Mouse (Mus musculus) limb, embryonic 11.5 days (tissue): ENCODE data around the gene Aak1. TPM values are rescaled to one million over a fixed set of nuclear protein-coding genes. Genes with fewer than 3 reads are reported as not detected.

ENCODE experiments used
- ATAC-seq: fragments of 200-750 bp; cut with Nextera tagmentation; 2 replicates; pipeline ENCODE4 v1.8.0; 2017; ENCODE audit warnings: low read depth; ENCODE audit not compliant: insufficient number of reproducible peaks, low FRiP score, low TSS enrichment
- DNase-seq: peaks from one replicate; pipeline ENCODE4 v3.0.0-alpha.2; 2015; ENCODE audit warnings: low spot score
- H3K27ac ChIP-seq: fragments of 300-500 bp; sonication (generic); replicated peaks from 2 replicates; pipeline ENCODE4 v1.5.1; 2014; ENCODE audit warnings: low read depth, mild to moderate bottlenecking, low read length
- H3K27me3 ChIP-seq: fragments of 300-500 bp; sonication (generic); 2 replicates; pipeline ENCODE4 v1.6.1; 2014; ENCODE audit warnings: mild to moderate bottlenecking, low read length, mixed read lengths; ENCODE audit not compliant: control insufficient read depth, insufficient read depth
- H3K36me3 ChIP-seq: fragments of 300-500 bp; sonication (generic); 2 replicates; pipeline ENCODE4 v1.6.1; 2014; ENCODE audit warnings: mild to moderate bottlenecking, low read length, moderate library complexity, mixed read lengths; ENCODE audit not compliant: control insufficient read depth, insufficient read depth
- H3K4me1 ChIP-seq: fragments of 300-500 bp; sonication (generic); 2 replicates; pipeline ENCODE4 v1.6.1; 2014; ENCODE audit warnings: low read length, mixed read lengths; ENCODE audit not compliant: control insufficient read depth, insufficient read depth
- H3K4me2 ChIP-seq: fragments of 300-500 bp; sonication (generic); 2 replicates; pipeline ENCODE4 v1.6.1; 2014; ENCODE audit warnings: low read depth, mild to moderate bottlenecking, moderate library complexity; ENCODE audit not compliant: severe bottlenecking
- H3K4me3 ChIP-seq: fragments of 300-500 bp; sonication (generic); 2 replicates; pipeline ENCODE4 v1.5.1; 2014; ENCODE audit warnings: low read depth, low read length
- H3K9ac ChIP-seq: fragments of 300-500 bp; sonication (generic); 2 replicates; pipeline ENCODE4 v1.6.1; 2014; ENCODE audit warnings: mild to moderate bottlenecking, low read length
- H3K9me3 ChIP-seq: fragments of 300-500 bp; sonication (generic); 2 replicates; pipeline ENCODE4 v1.6.1; 2016; ENCODE audit warnings: low read length; ENCODE audit not compliant: control insufficient read depth
- WGBS: fragments of 180-500 bp; shearing (Covaris S2); extraction: QIAGEN DNeasy Blood & Tissue Kit; methylation state at CpG from one replicate; pipeline ENCODE4 v1.1.7; 2014; 5-methylcytosine and 5-hydroxymethylcytosine counted together
- polyA plus RNA-seq: library from polyadenylated mRNA; unstranded; fragments of >200 nt; fragmentation: Nextera tagmentation; extraction: Ambion mirVana; gene quantifications from 2 replicates; pipeline ENCODE4 v1.2.1, GENCODE M21; 2014

Aak1 gene
- polyA plus RNA-seq, 1 experiment from 2014 or later, result 14.1 TPM

DNA sequence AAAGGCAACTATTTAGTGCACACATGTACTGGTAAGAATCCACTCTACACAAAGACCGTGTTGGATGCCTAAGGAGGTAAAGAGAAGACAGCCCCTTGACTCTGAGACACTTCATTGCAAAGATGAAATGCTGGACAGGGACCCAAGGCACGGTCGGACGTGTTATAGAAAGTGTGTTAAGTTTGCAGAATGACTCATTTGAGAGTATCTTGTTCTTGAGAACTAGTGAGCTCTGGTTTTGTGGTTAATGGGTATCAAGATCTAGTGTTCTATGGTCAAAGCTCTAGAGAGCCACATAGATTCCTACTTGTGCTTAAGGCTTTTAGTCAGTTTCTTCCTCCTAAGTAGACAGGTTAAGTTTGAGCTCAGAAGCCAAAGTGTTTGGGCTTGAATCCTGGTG is 2.9 kb upstream of the Aak1 start:
- WGBS, result 93% methylated on average over 4 of the region's 4 CpGs
- ATAC-seq, result no peak

DNA sequence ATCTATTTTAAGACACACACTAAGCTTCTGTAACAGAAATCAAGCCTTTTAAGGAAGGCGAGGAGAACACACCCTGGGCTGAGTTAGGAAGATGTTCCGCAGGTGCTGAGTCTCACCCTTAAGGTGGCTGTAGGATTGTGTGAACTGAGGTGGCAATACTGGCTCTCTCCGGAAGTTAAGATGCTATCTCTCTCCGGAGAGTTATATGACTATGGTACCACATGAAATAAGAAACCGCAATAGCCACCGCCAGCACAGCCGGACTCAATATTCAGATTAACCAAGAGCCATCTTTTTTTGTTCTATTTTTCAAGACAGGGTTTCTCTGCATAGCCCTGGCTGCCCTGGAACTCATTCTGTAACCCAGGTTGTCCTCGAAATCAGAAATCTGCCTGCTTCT is 1.5 kb upstream of the Aak1 start:
- H3K4me3 ChIP-seq, result no peak overlapping the region; the same call in 1 of the 2 replicates
- H3K9ac ChIP-seq, result no peak overlapping the region
- H3K4me2 ChIP-seq, result no peak overlapping the region; the same call in 1 of the 2 replicates
- no peak for ATAC-seq
- H3K27ac ChIP-seq, result no peak overlapping the region
- no peaks in the 10 kb centered on the region for H3K9me3 ChIP-seq
- H3K36me3 ChIP-seq, result no peaks in the 10 kb centered on the region
- DNase-seq, result no peak
- no peaks in the 10 kb centered on the region for H3K27me3 ChIP-seq
- 91% methylated on average over 8 of the region's 8 CpGs for WGBS
- peaks cover 9% of the 10 kb centered on the region for H3K4me1 ChIP-seq

More for the DNA sequence above, 2.9 kb upstream of the Aak1 start:
- no peak for DNase-seq
- no peak overlapping the region for H3K27ac ChIP-seq
- no peak overlapping the region for H3K4me3 ChIP-seq
- no peaks in the 10 kb centered on the region for H3K36me3 ChIP-seq
- H3K4me1 ChIP-seq, result peaks cover 7% of the 10 kb centered on the region
- H3K9me3 ChIP-seq, result no peaks in the 10 kb centered on the region
- H3K4me2 ChIP-seq, result no peak overlapping the region
- H3K9ac ChIP-seq, result no peak overlapping the region
- H3K27me3 ChIP-seq, result no peaks in the 10 kb centered on the region

DNA sequence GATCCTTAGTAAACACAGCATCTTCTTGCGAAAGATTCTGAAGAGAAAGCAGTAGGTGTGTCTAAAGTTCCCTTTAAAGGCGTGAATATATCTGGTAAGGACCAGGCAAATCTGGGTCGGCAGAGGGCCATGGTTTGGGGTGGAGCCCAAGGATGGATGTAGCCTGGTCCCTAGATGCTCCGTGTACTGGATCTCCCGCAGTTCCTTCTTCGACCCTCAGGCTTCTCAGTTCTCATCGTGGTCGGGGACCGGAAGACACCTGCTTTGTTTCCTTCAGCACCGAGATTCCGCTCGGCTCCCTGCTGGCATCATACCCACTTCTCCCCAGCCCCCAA is 770 bp upstream of the Aak1 start:
- peak overlapping the region; percentile 82 for H3K4me3 ChIP-seq
- H3K27me3 ChIP-seq, result no peaks in the 10 kb centered on the region
- no peaks in the 10 kb centered on the region for H3K9me3 ChIP-seq
- 0% methylated on average over 12 of the region's 12 CpGs for WGBS
- H3K9ac ChIP-seq, result peak overlapping the region; percentile 82
- peak overlapping the region; percentile 59 for H3K4me2 ChIP-seq
- peaks cover 9% of the 10 kb centered on the region for H3K4me1 ChIP-seq
- H3K27ac ChIP-seq, result no peak overlapping the region; the same call in 1 of the 2 replicates
- ATAC-seq, result peak; percentile 28; the same call in 1 of the 2 replicates
- DNase-seq, result no peak
- H3K36me3 ChIP-seq, result no peaks in the 10 kb centered on the region

DNA sequence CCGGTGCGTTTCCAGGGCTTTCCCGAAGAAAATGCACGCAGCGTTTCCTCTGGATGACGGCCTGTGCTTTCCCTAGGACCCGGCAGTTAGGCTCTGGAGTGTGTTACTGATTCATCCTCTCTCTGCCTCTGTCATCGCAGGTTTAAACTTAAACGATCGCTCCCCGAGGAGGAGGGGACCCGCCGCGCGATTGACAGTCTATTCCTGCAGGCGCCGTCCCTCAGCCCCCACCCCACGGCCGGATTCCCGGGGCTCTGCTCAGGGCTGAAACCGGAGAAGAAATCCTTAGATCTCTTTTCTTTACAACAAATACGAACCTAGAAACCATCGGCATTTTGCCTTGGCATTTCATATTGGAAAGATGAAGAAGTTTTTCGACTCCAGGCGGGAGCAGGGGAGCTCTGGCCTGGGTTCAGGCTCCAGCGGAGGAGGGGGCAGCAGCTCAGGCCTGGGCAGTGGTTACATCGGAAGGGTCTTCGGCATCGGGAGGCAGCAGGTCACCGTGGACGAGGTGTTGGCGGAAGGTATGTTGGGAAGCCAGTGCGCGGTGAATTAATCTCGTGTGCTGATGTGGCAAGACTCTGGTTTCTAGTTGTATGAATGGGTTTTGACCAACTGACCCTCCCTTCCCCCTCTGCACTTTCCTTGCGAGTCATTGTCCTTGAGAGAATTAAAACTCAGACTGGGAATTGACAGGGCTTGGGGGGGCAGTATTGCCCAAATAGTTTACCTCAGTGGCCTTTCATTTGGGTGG is 552 bp downstream of the Aak1 start:
- Histone ChIP-seq H3K27ac (peak overlapping the region; percentile 93), H3K36me3 (no peaks in the 10 kb centered on the region), H3K9ac (peak overlapping the region; percentile 82), H3K27me3 (no peaks in the 10 kb centered on the region), H3K4me3 (peak overlapping the region; percentile 82), H3K4me2 (peak overlapping the region; percentile 59), H3K4me1 (peaks cover 9% of the 10 kb centered on the region), H3K9me3 (no peaks in the 10 kb centered on the region)
- DNase-seq, result no peak
- WGBS, result under 1% methylated on average over 36 of the region's 36 CpGs
- peak; percentile 28; the same call in 1 of the 2 replicates for ATAC-seq

DNA sequence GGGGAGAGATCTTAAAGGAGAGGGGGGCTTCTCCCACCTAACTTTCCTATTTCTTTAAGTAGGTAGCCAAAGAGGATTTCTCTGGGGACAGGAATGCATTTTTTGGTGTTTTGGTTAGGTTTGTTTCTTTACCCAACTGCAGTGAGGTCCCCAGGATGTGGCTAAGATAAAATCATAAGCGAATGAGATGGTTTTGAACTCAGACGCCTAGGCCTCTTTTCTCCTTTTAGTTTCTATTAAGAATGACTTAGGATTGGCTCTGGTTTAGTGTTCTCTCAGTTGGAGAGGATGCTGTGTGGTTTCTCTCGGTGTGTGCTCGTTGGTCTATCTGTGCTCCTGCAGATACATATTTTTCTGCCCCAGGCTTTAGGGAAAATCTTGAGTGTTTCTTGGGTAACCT is 1.3 kb downstream of the Aak1 start:
- Histone ChIP-seq H3K27me3 (no peaks in the 10 kb centered on the region), H3K9me3 (no peaks in the 10 kb centered on the region), H3K4me3 (peak overlapping the region; percentile 82), H3K9ac (peak overlapping the region; percentile 82), H3K4me2 (peak overlapping the region; percentile 59), H3K4me1 (peaks cover 9% of the 10 kb centered on the region), H3K27ac (no peak overlapping the region), H3K36me3 (no peaks in the 10 kb centered on the region)
- ATAC-seq, result no peak
- WGBS, result 43% methylated on average over 4 of the region's 4 CpGs
- no peak for DNase-seq

DNA sequence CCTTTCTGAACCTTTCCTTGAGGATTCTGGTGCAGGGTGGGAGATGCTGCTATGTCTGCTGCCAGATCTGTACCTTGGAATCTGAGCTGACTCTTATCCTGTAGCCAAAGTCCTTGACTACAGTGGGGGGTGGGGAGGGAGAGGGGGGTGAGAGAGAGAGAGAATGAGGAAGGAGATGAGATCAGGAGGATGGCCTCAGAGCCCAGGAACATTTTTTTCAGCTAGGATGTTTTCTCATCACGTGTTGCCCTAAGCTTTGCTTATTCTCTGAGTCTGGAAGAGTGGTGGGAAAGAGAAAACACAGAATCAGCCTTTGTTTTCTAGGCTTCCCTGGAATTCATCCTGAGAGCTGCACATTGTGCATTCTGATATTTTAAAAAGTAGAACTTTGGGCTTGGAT is 2.2 kb downstream of the Aak1 start:
- ATAC-seq, result no peak
- peaks cover 9% of the 10 kb centered on the region for H3K4me1 ChIP-seq
- H3K27ac ChIP-seq, result no peak overlapping the region
- no peaks in the 10 kb centered on the region for H3K27me3 ChIP-seq
- no peak for DNase-seq
- H3K4me3 ChIP-seq, result no peak overlapping the region
- H3K9me3 ChIP-seq, result no peaks in the 10 kb centered on the region
- 56% methylated on average over 1 of the region's 1 CpGs for WGBS
- H3K36me3 ChIP-seq, result no peaks in the 10 kb centered on the region
- peak overlapping the region; percentile 59; the same call in 1 of the 2 replicates for H3K4me2 ChIP-seq
- H3K9ac ChIP-seq, result no peak overlapping the region

DNA sequence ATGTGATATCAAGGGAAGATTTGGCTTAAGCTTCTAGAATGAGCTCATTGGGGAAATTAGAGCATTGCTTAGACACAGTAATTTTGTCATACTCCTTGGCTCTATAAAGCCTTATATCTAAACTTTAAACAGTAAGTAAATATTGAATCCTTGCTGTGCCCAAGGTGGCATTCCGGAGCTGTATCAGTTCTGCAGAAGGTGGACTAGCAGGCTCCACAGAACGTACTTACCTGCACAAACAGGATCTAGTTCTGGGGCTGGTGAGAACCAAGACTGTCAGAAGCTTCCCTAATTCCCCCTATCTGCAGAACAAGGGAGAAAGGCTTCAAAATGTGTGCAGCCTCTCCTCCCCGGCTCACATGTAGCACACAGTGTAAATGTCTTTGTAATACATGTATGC is 4.6 kb downstream of the Aak1 start:
- WGBS, result 93% methylated on average over 3 of the region's 3 CpGs
- Histone ChIP-seq H3K9me3 (no peaks in the 10 kb centered on the region), H3K27ac (no peak overlapping the region), H3K4me1 (peaks cover 9% of the 10 kb centered on the region), H3K4me3 (no peak overlapping the region), H3K36me3 (no peaks in the 10 kb centered on the region), H3K27me3 (no peaks in the 10 kb centered on the region), H3K9ac (no peak overlapping the region), H3K4me2 (no peak overlapping the region)
- ATAC-seq (no peak), DNase-seq (no peak)

DNA sequence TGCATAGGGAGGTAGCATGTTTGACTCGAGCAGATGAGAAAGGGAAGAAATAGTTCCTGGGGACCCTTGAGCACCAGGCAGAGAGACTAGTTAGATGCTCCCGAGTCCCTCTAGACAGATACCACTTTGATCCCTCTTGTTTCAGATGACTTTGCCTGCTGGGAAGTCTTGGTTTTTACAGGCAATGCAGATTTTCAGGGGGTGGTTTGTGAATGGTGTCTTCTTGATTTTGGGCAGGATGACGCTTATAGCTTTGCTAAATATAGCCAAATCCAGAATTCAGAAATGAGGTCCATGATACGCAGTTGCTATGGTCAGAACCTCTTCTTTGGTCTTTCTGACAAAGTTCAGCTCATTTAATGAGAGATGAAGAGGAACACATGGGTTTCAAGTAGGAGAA is 5.6 kb downstream of the Aak1 start:
- ATAC-seq, result no peak
- WGBS, result 87% methylated on average over 4 of the region's 4 CpGs

More for the DNA sequence above, 5.6 kb downstream of the Aak1 start:
- Histone ChIP-seq H3K9me3 (no peaks in the 10 kb centered on the region), H3K27me3 (no peaks in the 10 kb centered on the region), H3K4me3 (no peak overlapping the region), H3K4me2 (no peak overlapping the region), H3K36me3 (0 out of 2 replicates have a peak, but pooled peaks cover under 1% of the 10 kb centered on the region), H3K9ac (no peak overlapping the region), H3K4me1 (peaks cover 9% of the 10 kb centered on the region), H3K27ac (no peak overlapping the region)
- no peak for DNase-seq
